ENCODE assay signal across 11 mouse cellular contexts in the genomic region with DNA sequence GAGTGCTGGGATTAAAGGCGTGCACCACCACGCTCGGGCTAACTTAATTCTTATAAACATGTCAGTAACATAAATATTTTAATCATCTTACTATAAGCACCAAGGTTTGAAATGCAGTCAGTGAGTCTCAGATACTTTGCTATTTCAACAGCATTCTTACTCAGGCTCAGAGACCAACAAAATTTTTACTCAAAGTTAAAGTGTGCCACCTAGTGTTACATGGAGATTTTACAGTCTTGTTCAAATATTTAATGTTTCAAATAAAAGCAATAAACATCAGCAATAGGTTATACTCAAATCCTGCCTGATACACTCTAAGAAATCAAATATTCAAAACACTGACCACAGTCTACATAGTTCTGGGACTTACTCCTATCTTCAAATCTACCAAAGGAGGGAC. TPM values are rescaled to one million over a fixed set of nuclear protein-coding genes. Genes with fewer than 3 reads are reported as not detected.
DNase-seq lines count a peak whose midpoint lies in the region; ATAC-seq and TF ChIP-seq lines count a peak whose summit lies in the region.
"Had no signal": no experiment of that assay in that cellular context is flagged by ENCODE, and none has a peak within 500 bp of the region (broad histone marks: within the 10 kb centered on the region; RNA-seq: fewer than 3 reads in every experiment).

No protein-coding gene starts in this region.

- H3K4me3 ChIP-seq in hindbrain, embryonic 11.5 days (ENCODE audit: low read depth, low read length), result no peak overlapping the region
- no peak overlapping the region for H3K4me3 ChIP-seq in hindbrain, embryonic 12.5 days
- H3K4me3 ChIP-seq in midbrain, embryonic 11.5 days (ENCODE audit: low read depth, low read length), result no peak overlapping the region
- H3K4me3 ChIP-seq in midbrain, embryonic 16.5 days (ENCODE audit: low read depth, low read length), result no peak overlapping the region

- no peaks in the 10 kb centered on the region for H3K9me3 ChIP-seq in hindbrain, embryonic 11.5 days (ENCODE audit: control insufficient read depth, low read length)
- no peaks in the 10 kb centered on the region for H3K9me3 ChIP-seq in hindbrain, embryonic 12.5 days (replicated peaks)
- H3K9me3 ChIP-seq in midbrain, embryonic 11.5 days (ENCODE audit: control insufficient read depth, low read length), result no peaks in the 10 kb centered on the region
- no peaks in the 10 kb centered on the region for H3K9me3 ChIP-seq in midbrain, embryonic 16.5 days (replicated peaks; ENCODE audit: control insufficient read depth, low read length, poor library complexity, severe bottlenecking)

- TF ChIP-seq CTCF in brain, embryonic 14.5 days (IDR thresholded peaks at IDR 0.05; ENCODE audit: borderline replicate concordance, extremely low read depth, insufficient read depth, insufficient read length), result no peak

- no peak for TF ChIP-seq POLR2A in brain, embryonic 14.5 days (IDR thresholded peaks at IDR 0.05; ENCODE audit: borderline replicate concordance, extremely low read depth, insufficient read depth, insufficient read length, poor library complexity, severe bottlenecking)

- 73% methylated on average over 3 of the region's 3 CpGs for WGBS in hindbrain, embryonic 11.5 days
- 75% methylated on average over 3 of the region's 3 CpGs for WGBS in hindbrain, embryonic 12.5 days
- 66% methylated on average over 3 of the region's 3 CpGs for WGBS in midbrain, embryonic 11.5 days
- WGBS in midbrain, embryonic 16.5 days, result 79% methylated on average over 3 of the region's 3 CpGs

- no peaks in the 10 kb centered on the region for H3K27me3 ChIP-seq in hindbrain, embryonic 11.5 days (ENCODE audit: control insufficient read depth, insufficient read depth, low read length)
- H3K27me3 ChIP-seq in hindbrain, embryonic 12.5 days, result no peaks in the 10 kb centered on the region
- no peaks in the 10 kb centered on the region for H3K27me3 ChIP-seq in midbrain, embryonic 11.5 days (ENCODE audit: control insufficient read depth, insufficient read depth, low read length)
- H3K27me3 ChIP-seq in midbrain, embryonic 16.5 days (ENCODE audit: control insufficient read depth, insufficient read depth, low read depth, low read length), result no peaks in the 10 kb centered on the region

- H3K4me2 ChIP-seq in hindbrain, embryonic 11.5 days (replicated peaks; ENCODE audit: low read depth, low read length), result no peak overlapping the region
- H3K4me2 ChIP-seq in hindbrain, embryonic 12.5 days (replicated peaks), result no peak overlapping the region
- no peak overlapping the region for H3K4me2 ChIP-seq in midbrain, embryonic 11.5 days
- H3K4me2 ChIP-seq in midbrain, embryonic 16.5 days (ENCODE audit: low read length), result no peak overlapping the region

- H3K27ac ChIP-seq in hindbrain, embryonic 11.5 days (ENCODE audit: low read depth, low read length), result no peak overlapping the region
- no peak overlapping the region for H3K27ac ChIP-seq in hindbrain, embryonic 12.5 days
- H3K27ac ChIP-seq in midbrain, embryonic 11.5 days (ENCODE audit: low read depth, low read length), result no peak overlapping the region
- H3K27ac ChIP-seq in midbrain, embryonic 16.5 days (ENCODE audit: low read length), result no peak overlapping the region

- no peaks in the 10 kb centered on the region for H3K36me3 ChIP-seq in hindbrain, embryonic 11.5 days (ENCODE audit: control insufficient read depth, insufficient read depth, low read length)
- no peaks in the 10 kb centered on the region for H3K36me3 ChIP-seq in hindbrain, embryonic 12.5 days
- no peaks in the 10 kb centered on the region for H3K36me3 ChIP-seq in midbrain, embryonic 11.5 days (ENCODE audit: control insufficient read depth, insufficient read depth, low read length)
- no peaks in the 10 kb centered on the region for H3K36me3 ChIP-seq in midbrain, embryonic 16.5 days (ENCODE audit: control insufficient read depth, insufficient read depth, low read length)

- H3K4me1 ChIP-seq in hindbrain, embryonic 11.5 days (replicated peaks; ENCODE audit: control insufficient read depth, insufficient read depth, low read length), result no peaks in the 10 kb centered on the region
- H3K4me1 ChIP-seq in hindbrain, embryonic 12.5 days, result no peaks in the 10 kb centered on the region
- no peaks in the 10 kb centered on the region for H3K4me1 ChIP-seq in midbrain, embryonic 11.5 days (ENCODE audit: control insufficient read depth, insufficient read depth, low read length)
- H3K4me1 ChIP-seq in midbrain, embryonic 16.5 days (ENCODE audit: control insufficient read depth, insufficient read depth, low read length), result no peaks in the 10 kb centered on the region

- no peak overlapping the region for H3K9ac ChIP-seq in hindbrain, embryonic 11.5 days (ENCODE audit: low read depth, low read length)
- H3K9ac ChIP-seq in hindbrain, embryonic 12.5 days, result no peak overlapping the region
- H3K9ac ChIP-seq in midbrain, embryonic 11.5 days (ENCODE audit: low read length), result no peak overlapping the region
- H3K9ac ChIP-seq in midbrain, embryonic 16.5 days (ENCODE audit: low read depth, low read length), result no peak overlapping the region

- DNase-seq in hindbrain, embryonic 11.5 days (ENCODE audit: low spot score), result peak; percentile 54
- peak; percentile 87 for DNase-seq in midbrain, embryonic 11.5 days (ENCODE audit: low spot score, missing footprints)
- peak; percentile 74 for DNase-seq in brain, embryonic 14.5 days (ENCODE audit: low read depth)
- DNase-seq in retina, embryonic 14.5 days (ENCODE audit: low spot score), result peak; percentile 80
- no peak for DNase-seq in cerebellum, postnatal 36 days
- no peak for DNase-seq in urinary bladder, adult 2 months (ENCODE audit: low spot score)
- DNase-seq: adrenal gland, postnatal 25 days; kidney, adult 18-20 months; right cerebral cortex, postnatal 4 days had no signal

- ATAC-seq in hindbrain, embryonic 11.5 days (ENCODE audit: low FRiP score), result no peak
- ATAC-seq in hindbrain, embryonic 12.5 days (ENCODE audit: low FRiP score), result no peak
- ATAC-seq in midbrain, embryonic 11.5 days (ENCODE audit: low FRiP score), result no peak
- no peak for ATAC-seq in midbrain, embryonic 16.5 days

RNA-seq across cellular contexts. Expression of a gene that starts 19.3 kb away (rescaled TPM):
- polyA plus RNA-seq in hindbrain, embryonic 11.5 days (2014; fragmentation: Nextera tagmentation; extraction: Ambion mirVana), result 14.7 and 15.1 TPM in 2 replicates
- polyA plus RNA-seq in hindbrain, embryonic 12.5 days (2016; fragmentation: Nextera tagmentation; extraction: Ambion mirVana), result 23.8 and 28.5 TPM in 2 replicates
- 11.3 and 14.3 TPM in 2 replicates for polyA plus RNA-seq in midbrain, embryonic 11.5 days (2014; fragmentation: Nextera tagmentation; extraction: Ambion mirVana)
- polyA plus RNA-seq in midbrain, embryonic 16.5 days (2015; fragmentation: Nextera tagmentation; extraction: Ambion mirVana), result 43.4 and 49.1 TPM in 2 replicates
- 15.2 and 27.1 TPM in 2 replicates for polyA plus RNA-seq in brain, embryonic 14.5 days (2012; rRNA removed)
- polyA plus RNA-seq in urinary bladder, adult 2 months (2012; rRNA removed), result 5.2 and 7.3 TPM in 2 replicates

Comparison
In these comparisons a context has a peak if more than half of its experiments do, and no peak if none do; other contexts are left out.
1. DNase-seq: peak in hindbrain, embryonic 11.5 days (single experiment), midbrain, embryonic 11.5 days (single experiment), brain, embryonic 14.5 days (single experiment) and retina, embryonic 14.5 days (single experiment); none in cerebellum, postnatal 36 days (0 of 2) and urinary bladder, adult 2 months (single experiment).